Mouse (Mus musculus): ENCODE results near the gene Poc1a.

Poc1a gene

DNA sequence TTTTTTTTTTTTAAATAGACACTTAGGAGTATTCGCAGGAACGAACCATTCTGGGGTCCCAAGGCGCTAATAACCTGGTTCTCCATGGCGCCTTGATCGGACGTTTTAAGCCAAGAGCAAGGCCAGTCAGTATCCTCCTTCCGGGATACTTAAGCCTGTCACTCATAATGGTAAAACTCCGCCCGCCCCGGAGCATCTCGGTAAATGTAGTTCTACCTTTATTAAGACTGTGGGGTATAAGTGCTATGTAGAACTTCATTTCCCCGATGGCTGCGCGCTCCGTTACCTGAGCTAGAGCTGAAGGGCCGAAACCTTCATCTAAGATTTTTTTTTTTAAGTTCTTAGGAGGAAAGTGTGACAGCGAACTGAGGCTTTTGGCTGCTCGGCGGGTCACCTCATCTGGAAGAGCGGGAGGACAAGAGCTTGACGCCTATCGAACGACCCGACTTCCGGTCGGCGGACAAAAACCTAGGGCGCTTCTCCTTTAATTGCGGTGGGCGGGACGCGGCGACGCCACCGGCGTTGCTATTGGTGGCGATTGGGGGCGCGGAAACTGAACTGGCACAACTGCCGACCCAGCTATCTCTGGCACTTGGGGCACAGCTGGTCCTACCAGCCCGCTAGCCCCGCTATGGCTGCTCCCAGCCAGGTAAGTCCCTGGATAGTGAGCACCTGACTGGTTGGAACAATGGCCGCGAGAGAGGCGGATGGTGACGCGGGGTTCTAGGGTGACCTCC, at the start of gene Poc1a:
TSS of gene Poc1a (plus strand) at position 254 of the 737 bp plus-strand sequence.
- DNase-seq (ENCODE audit: low spot score in 2 of 2) = peak; percentile 92 to 95

DNA sequence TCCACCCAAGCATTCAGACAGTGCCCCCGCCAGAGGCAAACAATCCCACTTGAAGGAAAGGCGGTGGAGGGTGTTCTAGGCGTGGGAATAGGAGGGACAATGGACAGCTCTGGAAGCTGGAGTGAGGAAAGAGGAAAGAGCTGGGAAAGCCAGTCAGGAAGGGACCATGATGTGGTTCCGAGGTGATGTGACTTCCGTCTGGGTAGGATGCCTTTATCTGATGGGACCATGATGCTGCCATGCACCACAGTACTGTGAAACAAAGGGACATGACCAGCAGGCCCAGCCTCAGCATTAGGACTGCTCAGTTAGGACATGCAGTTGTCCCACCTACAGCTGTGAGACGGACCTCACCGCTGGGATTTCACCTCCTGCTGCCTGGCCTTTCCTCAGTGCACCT, 49.6 kb upstream of the Poc1a start:
- DNase-seq (ENCODE audit: low spot score in 2 of 2) = no peak

DNA sequence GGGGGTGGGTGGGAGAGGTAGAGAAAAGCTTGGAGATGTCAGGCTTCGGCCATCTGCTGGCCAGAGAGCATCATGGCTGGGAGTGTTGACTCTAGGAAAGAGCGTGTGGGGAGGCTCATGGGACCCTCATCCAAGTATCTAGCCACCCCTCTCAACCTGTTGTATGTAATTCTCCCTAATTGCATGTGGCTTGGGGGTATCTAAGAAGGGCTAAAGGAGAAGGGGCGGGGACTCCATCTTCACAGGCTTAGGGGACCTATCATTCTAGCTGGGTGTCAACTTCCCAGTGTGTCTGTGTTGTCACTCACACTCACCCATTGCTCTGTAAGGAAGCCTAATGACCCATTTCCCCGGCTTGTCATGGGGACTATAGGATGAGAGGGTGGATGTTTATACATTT, 49.0 kb upstream of the Poc1a start:
- no peak for DNase-seq (ENCODE audit: low spot score in 2 of 2)

DNA sequence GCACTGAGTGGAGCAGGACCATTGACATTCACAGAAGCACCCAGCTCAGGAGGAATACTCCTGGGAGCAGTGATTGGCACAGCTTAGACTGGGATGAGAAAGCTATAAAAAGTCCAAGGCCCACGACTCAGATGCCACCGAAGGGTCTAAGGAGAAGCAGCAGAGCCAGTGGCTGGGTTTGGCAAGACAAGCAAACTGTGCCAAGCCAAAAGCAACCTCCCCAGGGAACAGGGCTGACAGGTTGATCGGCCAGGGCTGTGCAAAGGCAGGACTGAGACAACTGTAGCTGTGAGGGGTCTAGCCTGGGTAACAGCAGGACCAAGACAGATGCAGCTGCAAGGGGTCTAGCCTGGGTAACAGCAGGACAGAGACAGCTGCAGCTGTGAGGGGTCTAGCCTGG, 47.9 kb upstream of the Poc1a start:
- no peak for DNase-seq (ENCODE audit: low spot score in 2 of 2)

DNA sequence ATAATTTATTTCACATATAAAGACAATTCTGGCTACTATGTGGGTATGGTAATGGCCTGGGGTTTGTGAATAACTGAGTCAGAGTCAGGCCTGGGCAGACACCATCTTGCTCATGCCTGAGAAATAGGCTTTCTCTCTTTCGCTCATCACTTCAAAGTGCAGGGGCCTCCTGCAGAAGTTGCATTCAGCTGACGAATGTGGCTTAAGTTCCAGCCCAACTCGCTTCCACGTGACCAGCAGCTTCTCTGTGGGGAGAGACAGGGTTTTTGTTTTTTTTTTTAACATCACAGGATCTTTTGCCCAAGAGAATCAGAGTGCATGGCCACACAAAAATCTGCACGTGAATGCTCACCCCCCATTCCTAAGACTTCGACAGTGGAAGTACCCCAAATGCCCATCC, 46.9 kb upstream of the Poc1a start:
- DNase-seq (ENCODE audit: low spot score in 2 of 2) = no peak

DNA sequence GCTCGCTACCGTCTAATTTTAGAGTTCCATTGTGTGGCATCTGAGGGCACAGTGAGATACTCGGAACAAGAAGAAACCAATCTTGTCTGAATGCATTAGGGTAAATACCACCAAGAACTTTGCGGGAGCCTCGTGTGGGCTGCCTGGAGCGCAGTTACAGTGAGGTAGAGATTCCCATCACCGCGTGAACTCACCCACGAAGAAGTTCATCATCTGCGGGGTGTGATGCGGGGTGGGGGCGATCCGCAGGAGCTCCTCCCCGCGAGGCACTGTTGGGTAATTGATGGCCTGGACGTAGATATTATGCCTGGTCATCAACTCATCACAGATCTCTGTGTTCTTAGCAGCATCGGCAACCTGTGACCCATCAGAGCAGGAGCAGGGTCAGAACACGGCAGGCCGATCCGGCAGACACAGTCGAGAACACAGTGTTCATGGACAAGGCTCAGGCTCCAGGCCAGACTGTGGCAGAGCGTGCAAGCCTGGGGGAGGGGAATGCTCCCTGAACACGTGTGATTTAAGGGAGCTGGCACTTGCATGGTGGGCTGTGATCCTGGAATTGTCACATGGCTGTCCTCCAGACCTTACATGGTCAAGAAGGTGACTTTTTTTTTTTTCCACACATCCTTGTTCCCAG, 45.5 kb upstream of the Poc1a start:
- DNase-seq (ENCODE audit: low spot score in 2 of 2) = no peak

DNA sequence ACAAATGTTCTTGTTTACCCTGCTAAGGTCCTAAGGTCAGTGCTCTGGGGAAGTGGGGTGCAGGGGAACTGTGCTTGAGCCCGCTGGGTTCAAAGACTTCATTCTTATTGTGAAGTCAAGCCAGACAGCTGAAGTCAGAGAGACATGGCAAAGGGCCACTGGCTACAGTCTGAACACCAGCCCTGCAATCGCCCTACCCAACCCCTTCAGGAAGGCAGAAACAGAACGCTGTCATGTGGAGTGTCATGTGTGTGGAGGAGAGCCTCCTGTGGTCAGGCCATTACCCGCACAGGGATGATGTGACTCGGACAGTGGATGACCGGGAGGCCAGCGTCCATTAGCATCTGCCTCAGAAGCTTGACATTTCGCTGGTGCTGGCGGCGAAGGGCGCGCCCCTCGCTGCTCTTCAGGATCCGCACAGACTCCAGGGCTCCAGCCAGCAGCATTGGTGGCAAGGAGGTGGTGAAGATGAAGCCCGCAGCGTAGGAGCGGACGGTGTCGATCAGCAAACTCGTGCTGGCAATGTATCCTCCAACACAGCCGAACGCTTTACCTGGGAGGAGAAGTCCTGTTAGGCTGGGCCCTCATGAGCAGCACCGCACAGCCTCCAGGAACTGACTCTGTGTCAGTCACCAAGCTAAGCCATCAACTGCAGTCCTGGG, 44.6 kb upstream of the Poc1a start:
- no peak for DNase-seq (ENCODE audit: low spot score in 2 of 2)

DNA sequence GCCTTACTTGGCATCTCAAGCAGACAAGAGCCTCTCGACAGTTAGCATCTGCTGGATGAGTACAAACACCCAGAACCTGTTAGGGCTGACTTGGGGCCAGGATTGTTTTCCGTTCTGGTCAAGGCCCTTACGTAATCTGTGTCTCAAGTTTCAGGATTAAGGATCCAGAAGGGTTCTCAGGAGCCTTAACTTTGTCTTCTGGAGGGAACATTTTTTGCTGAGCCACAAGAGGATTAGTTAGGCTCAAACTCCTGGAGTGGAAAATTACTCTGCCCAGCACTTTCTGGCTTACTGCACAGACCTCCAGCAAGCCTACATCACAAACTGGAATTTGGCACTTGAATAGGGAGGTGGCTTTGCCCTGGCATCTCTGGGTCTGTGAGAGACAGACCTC, 44.0 kb upstream of the Poc1a start:
- DNase-seq (ENCODE audit: low spot score in 2 of 2) = no peak

DNA sequence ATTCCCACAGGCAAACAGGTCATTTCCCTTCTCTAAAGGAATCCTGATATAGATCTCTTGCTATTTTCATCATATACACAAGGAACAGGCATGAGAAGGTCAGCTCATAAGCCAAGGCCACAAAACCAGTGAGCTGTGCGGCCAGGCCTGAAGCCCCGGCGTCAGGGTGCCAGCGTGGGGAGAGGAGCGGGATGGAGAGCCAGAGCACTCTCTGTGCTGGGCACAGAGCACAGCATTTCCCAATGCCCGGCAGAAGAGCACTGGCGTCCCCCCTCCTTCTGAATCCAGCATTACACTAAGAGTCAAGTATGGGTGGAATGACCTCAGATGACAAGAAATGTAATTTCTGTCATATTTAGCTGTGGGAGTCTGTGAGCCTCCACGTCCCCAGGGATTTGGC, 43.5 kb upstream of the Poc1a start:
- DNase-seq (ENCODE audit: low spot score in 2 of 2) = no peak

DNA sequence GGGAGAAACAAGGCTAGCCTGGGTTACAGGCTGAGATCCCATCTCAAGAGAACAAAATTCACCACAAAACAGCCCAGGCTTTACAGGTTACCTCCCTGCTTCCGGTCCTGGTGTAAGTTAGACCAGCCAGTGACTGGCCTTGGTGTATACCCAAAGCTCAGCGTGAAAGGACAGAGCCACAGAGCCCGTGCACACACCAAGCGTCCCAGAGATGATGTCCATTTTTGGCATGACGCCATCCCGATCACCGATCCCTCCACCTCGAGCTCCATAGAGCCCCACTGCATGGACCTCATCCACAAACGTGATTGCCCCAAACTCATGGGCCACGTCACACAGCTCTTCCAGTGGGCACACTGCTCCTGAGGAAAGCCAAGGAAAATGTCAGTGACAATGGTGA, 43.0 kb upstream of the Poc1a start:
- DNase-seq (ENCODE audit: low spot score in 2 of 2) = no peak

DNA sequence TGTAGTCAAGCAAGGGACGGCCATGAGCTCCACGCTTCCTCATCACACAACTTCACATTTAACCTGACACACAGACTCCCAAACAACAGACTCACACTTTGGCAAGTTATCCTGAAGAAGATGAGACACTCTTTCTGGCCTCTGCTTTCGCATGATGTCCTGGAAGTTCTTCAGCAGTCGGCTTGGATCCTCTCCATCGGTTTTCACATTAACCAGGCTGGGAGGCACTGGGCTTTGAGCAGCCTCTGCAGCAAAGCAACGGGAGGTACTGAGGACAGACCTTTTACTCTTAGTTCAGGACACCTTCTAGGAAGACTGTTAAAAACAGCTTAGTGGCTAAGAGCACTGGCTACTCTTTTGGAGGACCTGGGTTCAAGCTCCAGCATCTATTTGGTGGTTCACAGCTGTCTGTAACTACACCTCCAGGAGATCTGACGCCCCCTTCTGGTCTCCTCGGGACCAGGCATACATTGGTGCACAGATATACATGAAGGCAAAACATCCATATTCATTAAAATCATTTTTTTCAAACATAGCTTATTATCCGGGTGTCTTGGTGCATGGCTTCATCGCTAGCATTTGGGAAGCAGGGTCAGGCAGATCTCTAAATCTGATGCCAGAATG, 39.2 kb upstream of the Poc1a start:
- no peak for DNase-seq (ENCODE audit: low spot score in 2 of 2)

DNA sequence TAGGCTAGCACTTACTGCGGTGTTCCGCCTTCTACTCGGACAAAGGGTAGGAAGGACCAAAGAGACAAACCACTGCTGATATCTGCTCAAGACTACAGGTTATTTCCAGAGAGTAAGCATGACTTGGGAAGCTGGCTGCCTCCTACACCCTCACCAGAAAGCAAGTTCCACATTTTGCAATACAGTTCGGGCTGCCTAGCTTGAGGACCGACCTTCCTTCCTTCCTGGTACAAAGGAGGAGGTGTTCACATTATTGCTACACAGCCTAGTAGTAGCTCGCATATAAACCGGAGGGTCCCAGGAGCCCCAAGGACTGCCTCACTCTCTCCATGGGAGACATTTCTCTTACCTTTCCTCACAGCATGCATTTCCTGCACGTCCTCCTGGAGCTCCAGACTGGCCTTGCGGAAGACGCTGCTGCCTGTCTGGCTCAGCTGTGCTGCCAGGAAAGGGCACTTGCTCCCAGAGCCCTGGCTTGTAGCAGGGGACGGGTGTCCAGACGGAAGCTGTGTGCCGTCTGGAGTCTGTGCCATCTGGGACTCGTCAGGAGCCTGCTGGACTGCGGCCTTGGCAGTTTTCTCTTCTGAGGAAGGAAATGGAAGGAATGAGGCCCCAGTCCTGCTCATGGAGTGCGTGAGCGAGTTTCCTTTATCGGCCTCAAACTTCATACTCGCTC, 37.9 kb upstream of the Poc1a start:
- DNase-seq (ENCODE audit: low spot score in 2 of 2) = no peak

DNA sequence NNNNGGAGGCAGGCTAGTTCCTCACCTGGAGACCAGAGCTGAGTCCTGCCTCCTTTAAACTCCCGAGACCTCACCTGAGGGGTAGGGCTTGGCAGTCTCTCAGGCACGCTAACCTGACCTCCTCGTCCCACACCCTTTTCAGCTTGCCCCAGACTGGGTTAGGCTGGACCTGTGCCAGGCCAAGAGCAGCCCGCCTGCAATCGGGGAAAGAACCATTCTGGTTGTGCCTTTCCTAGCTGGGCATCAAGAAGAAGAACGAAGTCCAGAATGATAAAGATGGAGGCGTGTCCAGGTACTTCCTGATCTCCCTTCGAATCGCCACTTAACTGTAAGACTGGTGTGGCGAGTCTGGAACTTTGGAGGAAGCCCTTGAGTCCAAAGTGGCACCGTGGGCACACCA, 31.3 kb upstream of the Poc1a start:
- DNase-seq (ENCODE audit: low spot score in 2 of 2) = no peak

DNA sequence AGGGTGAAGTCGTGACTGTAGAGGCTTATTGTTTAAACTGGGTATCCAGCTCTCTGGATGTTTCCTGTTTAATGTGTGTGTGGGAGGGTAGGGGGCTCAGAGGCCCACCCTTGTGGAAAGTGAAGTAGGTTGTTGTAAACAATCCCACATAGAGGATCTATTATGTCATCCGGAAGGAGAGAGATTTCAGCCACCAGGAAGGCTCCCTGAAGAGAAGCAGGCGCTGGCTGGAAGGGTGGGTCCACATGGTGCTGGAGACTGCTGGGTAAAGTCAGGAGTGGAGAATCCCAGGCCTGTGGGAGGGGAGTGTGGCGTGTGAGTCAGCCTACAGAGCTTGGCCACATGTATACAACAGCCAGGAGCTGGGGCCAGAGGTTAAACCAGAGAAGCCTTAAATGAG, 30.6 kb upstream of the Poc1a start:
- DNase-seq (ENCODE audit: low spot score in 2 of 2) = no peak

DNA sequence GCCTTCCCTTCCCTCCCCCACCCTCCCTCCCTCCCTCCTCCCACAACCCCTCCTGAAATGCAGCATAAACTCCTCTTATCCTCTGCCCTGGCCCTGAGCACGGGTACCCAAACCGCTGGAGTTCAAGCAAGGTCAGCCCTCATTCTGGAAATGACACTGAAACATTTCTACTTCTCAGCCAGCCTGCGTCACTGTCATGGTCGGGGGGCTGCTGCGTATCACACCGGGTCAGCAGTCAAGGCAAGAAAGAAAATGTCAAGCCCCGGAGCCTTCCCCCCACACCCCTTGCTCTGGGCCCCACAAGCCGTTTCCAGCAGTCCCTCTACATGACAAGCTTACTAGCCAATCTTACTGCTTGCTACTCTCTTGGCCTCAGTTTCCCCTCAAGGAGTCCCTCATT, 29.8 kb upstream of the Poc1a start:
- no peak for DNase-seq (ENCODE audit: low spot score in 2 of 2)

DNA sequence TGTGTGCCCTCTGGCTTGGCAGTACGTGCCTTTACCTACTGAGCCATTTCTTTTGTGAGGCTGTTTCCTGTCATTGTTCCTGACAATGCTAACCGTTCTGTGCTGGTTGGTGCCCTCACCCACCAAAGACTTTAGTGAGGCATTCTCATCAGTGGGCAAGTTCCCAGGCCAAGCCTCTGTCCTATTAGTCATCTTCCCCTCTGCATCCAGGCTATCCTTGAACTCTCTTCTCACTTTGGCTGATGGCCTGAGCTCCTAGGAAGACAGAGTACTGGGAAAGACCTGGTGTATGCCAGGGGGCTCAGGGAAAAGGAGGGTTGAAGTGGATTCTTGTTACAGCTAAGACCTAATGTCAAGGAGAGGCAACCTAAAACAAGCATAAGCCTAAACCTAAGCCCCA, 26.9 kb upstream of the Poc1a start:
- no peak for DNase-seq (ENCODE audit: low spot score in 2 of 2)

DNA sequence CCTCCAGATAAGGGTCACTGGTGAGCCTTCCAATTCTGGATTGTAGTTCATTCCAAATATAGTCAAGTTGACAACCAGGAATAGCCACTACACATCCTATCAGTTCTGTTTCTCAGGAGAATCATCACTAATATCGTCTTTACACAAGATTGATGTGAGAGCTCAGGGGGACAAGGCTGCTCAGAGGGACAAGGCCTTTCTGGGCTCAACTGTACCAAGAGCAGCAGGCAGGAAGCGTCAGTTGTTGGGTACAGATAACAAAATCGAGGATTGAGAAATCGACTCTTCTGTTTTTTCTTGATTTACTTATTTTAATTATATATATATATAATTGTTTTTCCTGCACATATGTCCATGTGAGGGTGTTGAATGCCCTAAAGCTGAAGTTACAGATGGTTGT, 22.4 kb upstream of the Poc1a start:
- DNase-seq (ENCODE audit: low spot score in 2 of 2) = no peak

DNA sequence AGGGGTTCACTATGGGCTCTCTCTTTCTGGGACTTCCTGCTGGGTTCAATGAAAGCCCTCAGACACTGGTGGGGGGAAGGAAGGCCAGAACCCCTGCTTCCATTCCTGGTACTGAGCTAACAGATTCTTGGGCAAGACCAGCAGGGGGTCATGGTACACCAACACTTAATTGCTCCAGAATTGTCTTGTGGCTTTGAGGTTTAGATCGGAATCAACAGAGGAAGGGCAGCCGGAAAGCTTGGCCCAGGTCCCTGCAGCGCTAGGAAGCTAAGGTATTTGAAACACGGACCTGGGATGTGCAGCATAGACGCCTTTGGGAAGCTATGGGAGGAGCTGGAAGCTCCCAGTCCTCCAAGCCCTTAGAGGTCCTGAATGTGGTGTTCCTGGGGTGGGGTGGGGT, 21.9 kb upstream of the Poc1a start:
- no peak for DNase-seq (ENCODE audit: low spot score in 2 of 2)

DNA sequence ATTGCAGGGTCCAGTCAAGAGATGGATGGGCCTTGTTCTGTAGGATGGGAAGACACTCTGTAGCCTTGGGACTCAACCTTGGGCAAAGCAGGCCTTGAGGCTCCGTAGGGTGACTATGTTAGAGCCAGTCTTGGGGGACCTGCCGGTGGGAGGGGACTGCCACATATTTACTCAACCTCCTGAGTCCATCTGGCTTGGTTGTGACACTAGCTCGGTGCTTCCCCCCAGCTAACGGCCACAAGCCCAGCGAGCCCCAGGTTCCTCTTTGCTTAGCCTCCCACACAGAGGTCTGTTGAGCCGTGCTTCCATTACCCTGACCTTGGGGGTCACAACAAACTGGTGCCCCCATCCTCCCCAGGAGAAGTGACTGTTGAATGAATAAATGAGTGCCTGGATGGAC, 19.8 kb upstream of the Poc1a start:
- DNase-seq (ENCODE audit: low spot score in 2 of 2) = no peak

DNA sequence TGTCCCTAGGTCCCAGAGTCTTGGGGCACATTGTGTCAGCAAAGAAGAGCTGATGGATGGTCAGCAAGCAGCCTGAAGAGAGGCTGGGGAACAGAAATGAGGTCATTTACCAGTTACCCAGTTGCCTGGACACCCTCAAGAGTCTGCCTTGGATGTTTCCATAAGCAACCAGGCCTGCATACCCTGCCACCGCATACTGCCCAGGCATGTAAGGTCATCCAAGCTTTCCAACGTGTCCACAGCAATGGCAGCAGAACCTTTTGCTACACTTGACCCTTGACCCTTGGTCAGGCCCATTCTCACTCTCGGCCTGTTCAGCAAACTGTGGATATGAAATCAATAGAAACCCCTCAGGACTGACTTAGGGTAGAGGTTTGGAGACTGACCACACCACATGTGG, 19.4 kb upstream of the Poc1a start:
- DNase-seq (ENCODE audit: low spot score in 2 of 2) = no peak

DNA sequence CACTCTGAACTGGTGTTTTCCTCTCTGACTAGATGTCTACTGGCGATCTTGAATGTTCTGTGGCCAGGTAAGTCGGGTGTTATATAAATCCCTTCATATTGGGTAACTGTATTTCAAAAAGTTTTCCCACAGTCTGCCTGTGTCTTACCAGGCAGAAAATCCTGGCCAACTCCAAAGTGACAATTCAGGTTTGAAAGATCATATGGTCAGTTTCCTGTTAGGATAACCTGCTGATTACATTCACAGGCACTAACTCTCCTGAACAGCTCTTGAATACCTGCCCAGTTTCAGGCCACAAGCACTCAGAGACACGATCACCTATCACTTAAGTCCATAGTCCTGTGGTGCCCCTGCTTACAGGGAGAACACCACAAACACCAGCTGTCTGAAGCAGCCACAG, 18.8 kb upstream of the Poc1a start:
- no peak for DNase-seq (ENCODE audit: low spot score in 2 of 2)

DNA sequence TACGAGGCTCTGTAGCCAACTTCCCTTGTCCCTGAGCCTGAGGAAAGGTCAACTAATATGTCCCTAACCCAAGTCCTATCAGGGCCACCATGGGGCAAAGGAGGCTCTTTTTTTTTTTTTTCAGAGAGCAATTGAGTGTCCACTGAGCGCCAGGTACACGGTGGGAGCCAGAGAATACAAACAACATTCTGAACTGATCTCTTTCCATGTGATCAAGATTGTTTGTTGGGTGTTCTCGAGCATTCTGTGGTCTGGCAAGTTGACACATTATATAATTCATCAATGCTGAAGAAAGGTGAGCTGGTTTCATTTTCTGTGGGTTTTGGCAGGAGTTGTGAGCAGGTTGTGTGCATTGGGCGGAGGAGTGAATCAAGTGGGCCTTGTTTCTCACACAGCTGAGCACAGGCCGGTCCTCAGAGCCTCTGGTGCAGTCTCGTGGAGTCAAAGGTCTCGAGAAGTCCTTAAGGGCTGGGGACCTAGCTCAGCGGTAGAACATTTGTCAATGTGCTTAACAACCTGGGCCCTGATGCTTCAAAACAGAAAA, 17.4 kb upstream of the Poc1a start:
- no peak for DNase-seq (ENCODE audit: low spot score in 2 of 2)

All from frontal cortex, postnatal 36 days (tissue).